Mouse (Mus musculus): Measurements from ENCODE around the gene Gm21887. TPM values are rescaled to one million over a fixed set of nuclear protein-coding genes. Genes with fewer than 3 reads are reported as not detected.
"Not testable (repeated sequence)": the region's sequence is repeated elsewhere in the genome, so short reads cannot be mapped to it uniquely, and the experiment has no call there.

Gene Gm21887
- polyA plus RNA-seq, 1 experiment from 2014 or later, result 273 TPM

- not testable (repeated sequence) for ATAC-seq (ENCODE audit: insufficient read depth, low FRiP score, low read depth); H3K9me3 ChIP-seq; H3K4me3 ChIP-seq (replicated peaks); H3K4me1 ChIP-seq; H3K27me3 ChIP-seq (replicated peaks); H3K4me2 ChIP-seq; H3K27ac ChIP-seq; H3K9ac ChIP-seq
- WGBS, result 76% methylated on average over 12 of the region's 12 CpGs
- H3K36me3 ChIP-seq, result peaks cover 24% of the 10 kb centered on the region
These were observed 11.7 kb downstream of the Gm21887 start for GRCm38 (mm10) chrX:170021205-170021604.

- H3K9ac ChIP-seq; ATAC-seq (ENCODE audit: insufficient read depth, low FRiP score, low read depth); H3K4me2 ChIP-seq; H3K4me1 ChIP-seq; H3K9me3 ChIP-seq; H3K27ac ChIP-seq; H3K4me3 ChIP-seq (replicated peaks); H3K27me3 ChIP-seq (replicated peaks): not testable (repeated sequence)
- peaks cover 24% of the 10 kb centered on the region for H3K36me3 ChIP-seq
- WGBS, result 53% methylated on average over 15 of the region's 15 CpGs
These were observed 12.4 kb downstream of the Gm21887 start for GRCm38 (mm10) chrX:170021750-170022461.

Other genes starting within 250 kb of the Gm21887 start
- gene 4933400A11Rik, start 230.0 kb upstream of the Gm21887 start, polyA plus RNA-seq (2015; fragmentation: Nextera tagmentation; extraction: Ambion mirVana), result 0.31 and 0.63 TPM in 2 replicates